Mouse (Mus musculus): ENCODE measurements around the gene Ckap5.

- TF ChIP-seq CTCF (IDR thresholded peaks at IDR 0.05; ENCODE audit: low read depth) (no peak), EP300 (IDR thresholded peaks at IDR 0.05; ENCODE audit: low read depth) (no peak)
Measured at GRCm38 (mm10) chr2:91650360-91650995, 123.9 kb downstream of the Ckap5 start.

All from heart, postnatal 0 days (tissue).